Mouse (Mus musculus): ENCODE results near the gene Mthfsd. TPM values are rescaled to one million over a fixed set of nuclear protein-coding genes. Genes with fewer than 3 reads are reported as not detected.

The Mthfsd gene
- polyA plus RNA-seq, 1 experiment from 2014 or later = 46.1 TPM

DNA sequence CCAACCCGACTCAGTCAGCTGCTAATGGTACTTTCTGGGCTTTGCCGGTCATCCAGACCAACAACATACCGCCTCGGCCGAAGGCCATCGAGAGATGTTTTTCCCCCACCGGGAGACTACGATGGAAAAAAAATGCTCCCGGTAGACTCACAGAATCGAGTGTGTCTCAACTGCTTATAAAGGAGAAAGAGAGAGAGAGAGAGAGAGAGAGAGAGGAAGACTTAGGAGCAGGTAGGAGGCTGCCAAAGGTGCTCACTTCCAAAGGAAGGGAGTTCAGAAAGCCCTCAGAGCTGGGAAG lies 33.4 kb downstream of the Mthfsd start:
- Histone ChIP-seq H3K4me3 (ENCODE audit: low read depth, low read length) (peak overlapping the region; percentile 12), H3K27ac (replicated peaks; ENCODE audit: low read depth, low read length) (no peak overlapping the region), H3K4me2 (ENCODE audit: low read depth, low read length) (peak overlapping the region; percentile 25), H3K9me3 (ENCODE audit: control insufficient read depth, low read length) (no peaks in the 10 kb centered on the region), H3K9ac (ENCODE audit: low read depth, low read length) (peak overlapping the region; percentile 10; the same call in 1 of the 2 replicates), H3K27me3 (replicated peaks; ENCODE audit: control insufficient read depth, insufficient read depth, low read length) (peaks cover 99% of the 10 kb centered on the region), H3K36me3 (ENCODE audit: control insufficient read depth, insufficient read depth, low read length) (no peaks in the 10 kb centered on the region), H3K4me1 (ENCODE audit: control insufficient read depth, insufficient read depth, low read length) (peaks cover 4% of the 10 kb centered on the region; the same call in 1 of the 2 replicates)
- DNase-seq (ENCODE audit: low spot score) = no peak
- WGBS = 2% methylated on average over 10 of the region's 10 CpGs
- no peak for ATAC-seq (ENCODE audit: low read depth)

GRCm38 (mm10) chr8:121074108-121074847 lies 33.9 kb downstream of the Mthfsd start:
- Histone ChIP-seq H3K27ac (replicated peaks; ENCODE audit: low read depth, low read length) (no peak overlapping the region), H3K4me3 (ENCODE audit: low read depth, low read length) (peak overlapping the region; percentile 12), H3K4me2 (ENCODE audit: low read depth, low read length) (peak overlapping the region; percentile 49), H3K4me1 (ENCODE audit: control insufficient read depth, insufficient read depth, low read length) (peaks cover 4% of the 10 kb centered on the region; the same call in 1 of the 2 replicates), H3K27me3 (replicated peaks; ENCODE audit: control insufficient read depth, insufficient read depth, low read length) (peaks cover 99% of the 10 kb centered on the region), H3K36me3 (ENCODE audit: control insufficient read depth, insufficient read depth, low read length) (no peaks in the 10 kb centered on the region), H3K9me3 (ENCODE audit: control insufficient read depth, low read length) (no peaks in the 10 kb centered on the region), H3K9ac (ENCODE audit: low read depth, low read length) (peak overlapping the region; percentile 43; the same call in 1 of the 2 replicates)
- no peak for DNase-seq (ENCODE audit: low spot score)
- WGBS = 4% methylated on average over 15 of the region's 15 CpGs
- ATAC-seq (ENCODE audit: low read depth) = no peak

- H3K9ac ChIP-seq (ENCODE audit: low read depth, low read length) = peak overlapping the region; percentile 43; the same call in 1 of the 2 replicates
Observed at GRCm38 (mm10) chr8:121073174-121074107, 34.8 kb downstream of the Mthfsd start.

DNA sequence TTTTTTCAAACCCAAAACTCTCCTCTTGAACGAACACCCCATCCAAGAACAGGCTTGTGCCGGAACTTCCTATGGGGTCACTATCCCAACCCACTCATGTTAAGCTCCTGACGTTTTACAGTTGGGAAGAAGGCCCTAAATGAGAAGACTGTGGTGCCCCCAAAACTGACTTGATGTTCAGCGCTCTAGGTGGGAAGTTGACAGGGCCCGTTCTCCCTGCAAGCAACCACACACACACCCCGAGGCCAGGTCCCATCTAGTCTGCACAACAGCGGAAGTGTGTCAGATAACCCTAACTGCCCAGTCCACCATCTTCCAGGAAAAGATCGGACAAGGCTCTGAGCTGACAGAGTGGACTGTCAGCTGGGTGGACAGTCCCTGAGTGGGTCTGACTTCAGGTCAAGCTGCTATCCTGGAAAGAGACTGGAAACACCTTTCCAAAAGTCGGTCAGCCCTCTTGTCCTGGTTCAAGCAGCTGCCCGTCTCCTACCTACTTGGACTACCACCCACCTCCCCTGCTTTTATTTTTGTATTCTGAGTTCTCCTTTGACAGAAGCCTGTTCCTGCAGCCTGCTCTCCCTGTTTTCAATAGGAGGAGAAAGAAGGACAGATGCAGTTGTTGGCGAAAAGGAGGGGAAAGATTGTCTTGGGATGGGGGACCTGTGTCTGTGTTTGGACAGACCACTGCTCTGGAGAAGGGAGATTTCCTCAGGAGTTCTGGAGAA lies 35.6 kb downstream of the Mthfsd start:
- no peak overlapping the region for H3K27ac ChIP-seq (replicated peaks; ENCODE audit: low read depth, low read length)
- whole genome bisulfite sequencing = 14% methylated on average over 11 of the region's 11 CpGs
- peak overlapping the region; percentile 30; the same call in 1 of the 2 replicates for H3K4me3 ChIP-seq (ENCODE audit: low read depth, low read length)
- peaks cover 4% of the 10 kb centered on the region; the same call in 1 of the 2 replicates for H3K4me1 ChIP-seq (ENCODE audit: control insufficient read depth, insufficient read depth, low read length)
- no peak for DNase-seq (ENCODE audit: low spot score)
- ATAC-seq (ENCODE audit: low read depth) = no peak
- peaks cover 92% of the 10 kb centered on the region for H3K27me3 ChIP-seq (replicated peaks; ENCODE audit: control insufficient read depth, insufficient read depth, low read length)
- no peaks in the 10 kb centered on the region for H3K36me3 ChIP-seq (ENCODE audit: control insufficient read depth, insufficient read depth, low read length)
- peak overlapping the region; percentile 49; the same call in 1 of the 2 replicates for H3K4me2 ChIP-seq (ENCODE audit: low read depth, low read length)
- H3K9me3 ChIP-seq (ENCODE audit: control insufficient read depth, low read length) = no peaks in the 10 kb centered on the region
- H3K9ac ChIP-seq (ENCODE audit: low read depth, low read length) = peak overlapping the region; percentile 43; the same call in 1 of the 2 replicates

More at GRCm38 (mm10) chr8:121073174-121074107, 34.8 kb downstream of the Mthfsd start:
- Histone ChIP-seq H3K4me1 (ENCODE audit: control insufficient read depth, insufficient read depth, low read length) (peaks cover 4% of the 10 kb centered on the region; the same call in 1 of the 2 replicates), H3K36me3 (ENCODE audit: control insufficient read depth, insufficient read depth, low read length) (no peaks in the 10 kb centered on the region), H3K4me3 (ENCODE audit: low read depth, low read length) (peak overlapping the region; percentile 30), H3K27ac (replicated peaks; ENCODE audit: low read depth, low read length) (no peak overlapping the region), H3K4me2 (ENCODE audit: low read depth, low read length) (peak overlapping the region; percentile 49), H3K27me3 (replicated peaks; ENCODE audit: control insufficient read depth, insufficient read depth, low read length) (peaks cover 98% of the 10 kb centered on the region), H3K9me3 (ENCODE audit: control insufficient read depth, low read length) (no peaks in the 10 kb centered on the region)
- ATAC-seq (ENCODE audit: low read depth) = no peak
- under 1% methylated on average over 33 of the region's 48 CpGs for WGBS
- DNase-seq (ENCODE audit: low spot score) = no peak

GRCm38 (mm10) chr8:121071454-121071853 lies 36.7 kb downstream of the Mthfsd start:
- peak; percentile 52 for DNase-seq (ENCODE audit: low spot score)
- Histone ChIP-seq H3K9ac (ENCODE audit: low read depth, low read length) (no peak overlapping the region), H3K4me2 (ENCODE audit: low read depth, low read length) (no peak overlapping the region), H3K4me1 (ENCODE audit: control insufficient read depth, insufficient read depth, low read length) (peaks cover 4% of the 10 kb centered on the region; the same call in 1 of the 2 replicates), H3K36me3 (ENCODE audit: control insufficient read depth, insufficient read depth, low read length) (no peaks in the 10 kb centered on the region), H3K9me3 (ENCODE audit: control insufficient read depth, low read length) (no peaks in the 10 kb centered on the region), H3K27me3 (replicated peaks; ENCODE audit: control insufficient read depth, insufficient read depth, low read length) (peaks cover 81% of the 10 kb centered on the region), H3K4me3 (ENCODE audit: low read depth, low read length) (no peak overlapping the region), H3K27ac (replicated peaks; ENCODE audit: low read depth, low read length) (no peak overlapping the region)
- WGBS = 7% methylated on average over 9 of the region's 12 CpGs
- no peak for ATAC-seq (ENCODE audit: low read depth)

GRCm38 (mm10) chr8:121063649-121064048 lies 44.5 kb downstream of the Mthfsd start:
- H3K9ac ChIP-seq (ENCODE audit: low read depth, low read length) = peak overlapping the region; percentile 37; the same call in 1 of the 2 replicates
- DNase-seq (ENCODE audit: low spot score) (peak; percentile 62), ATAC-seq (ENCODE audit: low read depth) (peak; percentile 55; the same call in 1 of the 2 replicates)
- H3K9me3 ChIP-seq (ENCODE audit: control insufficient read depth, low read length) = no peaks in the 10 kb centered on the region
- H3K4me3 ChIP-seq (ENCODE audit: low read depth, low read length) = no peak overlapping the region
- 23% methylated on average over 12 of the region's 13 CpGs for WGBS
- H3K4me2 ChIP-seq (ENCODE audit: low read depth, low read length) = no peak overlapping the region
- H3K27ac ChIP-seq (replicated peaks; ENCODE audit: low read depth, low read length) = peak overlapping the region; percentile 74
- H3K36me3 ChIP-seq (ENCODE audit: control insufficient read depth, insufficient read depth, low read length) = no peaks in the 10 kb centered on the region
- peaks cover 23% of the 10 kb centered on the region for H3K27me3 ChIP-seq (replicated peaks; ENCODE audit: control insufficient read depth, insufficient read depth, low read length)
- H3K4me1 ChIP-seq (ENCODE audit: control insufficient read depth, insufficient read depth, low read length) = 0 out of 2 replicates have a peak, but pooled peaks cover under 1% of the 10 kb centered on the region

- 68% methylated on average over 6 of the region's 6 CpGs for WGBS
- DNase-seq (ENCODE audit: low spot score) (no peak), ATAC-seq (ENCODE audit: low read depth) (no peak)
Observed at GRCm38 (mm10) chr8:121062521-121062920, 45.7 kb downstream of the Mthfsd start.

DNA sequence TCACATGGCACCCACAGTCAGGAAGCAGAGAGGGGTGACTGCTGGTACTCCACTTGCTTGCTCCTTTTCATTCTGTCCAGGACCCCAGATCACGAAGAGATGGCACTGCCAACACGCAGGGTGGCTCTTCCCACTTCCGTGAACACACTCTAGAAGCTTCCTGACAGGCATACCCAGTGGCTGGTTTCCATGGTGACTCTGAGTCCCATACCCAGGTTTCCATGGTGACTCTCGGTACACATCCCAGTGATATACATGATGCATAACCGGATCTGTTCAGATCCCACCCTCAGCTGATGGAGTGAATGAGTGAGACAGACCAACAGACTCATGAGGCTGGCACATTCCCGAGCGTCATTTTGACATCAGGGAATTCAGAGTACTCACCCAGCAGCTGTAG lies 49.1 kb downstream of the Mthfsd start:
- H3K4me3 ChIP-seq (ENCODE audit: low read depth, low read length) = no peak overlapping the region
- 0 out of 2 replicates have a peak, but pooled peaks cover 10% of the 10 kb centered on the region for H3K4me1 ChIP-seq (ENCODE audit: control insufficient read depth, insufficient read depth, low read length)
- ATAC-seq (ENCODE audit: low read depth) = no peak
- H3K4me2 ChIP-seq (ENCODE audit: low read depth, low read length) = no peak overlapping the region
- no peaks in the 10 kb centered on the region for H3K36me3 ChIP-seq (ENCODE audit: control insufficient read depth, insufficient read depth, low read length)
- DNase-seq (ENCODE audit: low spot score) = no peak
- H3K27ac ChIP-seq (replicated peaks; ENCODE audit: low read depth, low read length) = no peak overlapping the region
- H3K9me3 ChIP-seq (ENCODE audit: control insufficient read depth, low read length) = no peaks in the 10 kb centered on the region
- H3K27me3 ChIP-seq (replicated peaks; ENCODE audit: control insufficient read depth, insufficient read depth, low read length) = peaks cover 4% of the 10 kb centered on the region
- H3K9ac ChIP-seq (ENCODE audit: low read depth, low read length) = no peak overlapping the region
- WGBS = 82% methylated on average over 7 of the region's 7 CpGs

More at GRCm38 (mm10) chr8:121062521-121062920, 45.7 kb downstream of the Mthfsd start:
- Histone ChIP-seq H3K9ac (ENCODE audit: low read depth, low read length) (no peak overlapping the region), H3K4me3 (ENCODE audit: low read depth, low read length) (no peak overlapping the region), H3K27me3 (replicated peaks; ENCODE audit: control insufficient read depth, insufficient read depth, low read length) (peaks cover 19% of the 10 kb centered on the region), H3K27ac (replicated peaks; ENCODE audit: low read depth, low read length) (no peak overlapping the region), H3K4me2 (ENCODE audit: low read depth, low read length) (no peak overlapping the region), H3K4me1 (ENCODE audit: control insufficient read depth, insufficient read depth, low read length) (0 out of 2 replicates have a peak, but pooled peaks cover 10% of the 10 kb centered on the region), H3K36me3 (ENCODE audit: control insufficient read depth, insufficient read depth, low read length) (no peaks in the 10 kb centered on the region), H3K9me3 (ENCODE audit: control insufficient read depth, low read length) (no peaks in the 10 kb centered on the region)
